Mouse (Mus musculus): ENCODE data around the gene Plxna2.

DNA sequence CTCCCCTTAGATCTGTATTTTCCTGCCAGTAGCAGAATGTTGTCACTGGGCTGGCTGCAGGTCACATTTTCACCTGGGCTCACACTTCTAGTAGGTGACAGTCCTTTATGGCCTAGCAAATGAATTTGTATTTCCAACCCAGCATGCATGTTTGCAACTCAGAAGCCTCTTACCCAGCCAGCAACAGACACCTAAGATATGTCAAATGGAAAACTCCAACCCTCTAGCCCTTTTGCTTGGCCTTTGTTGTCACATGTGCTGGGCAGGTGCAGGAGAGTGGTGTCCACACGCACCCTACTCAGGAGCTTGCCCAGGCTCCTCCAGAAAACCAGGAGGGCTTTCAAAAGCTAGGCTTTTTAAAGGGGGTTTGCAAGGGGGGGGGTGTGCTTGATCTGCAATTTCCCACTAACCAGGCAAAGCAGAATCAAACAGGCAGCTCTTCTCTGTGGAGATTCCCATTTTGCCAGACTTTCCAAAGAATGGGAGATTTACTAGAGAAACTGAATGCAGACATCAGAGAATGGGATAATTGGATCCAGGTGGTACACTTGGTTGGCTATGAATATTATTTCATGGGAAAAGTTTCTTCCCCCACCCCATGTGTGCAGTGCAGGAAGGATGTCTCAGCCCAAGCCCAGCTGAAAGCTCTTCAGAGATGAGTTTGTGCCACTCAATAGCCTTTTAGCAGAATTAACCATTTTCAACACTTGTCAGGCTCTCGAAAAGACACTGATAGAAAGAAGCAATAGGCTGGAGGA lies 127.3 kb downstream of the Plxna2 start:
- TF ChIP-seq RCOR1 (IDR thresholded peaks at IDR 0.05; ENCODE audit: low read depth, low read length) (no peak), MYC (IDR thresholded peaks at IDR 0.05; ENCODE audit: low read depth, low read length) (no peak), EP300 (IDR thresholded peaks at IDR 0.05; ENCODE audit: low read depth in 1 of 2, low read length in 2 of 2) (no peak), POLR2A (IDR thresholded peaks at IDR 0.05; ENCODE audit: control insufficient read depth in 1 of 2, insufficient read depth in 1 of 2, low read depth in 1 of 2, low read length in 2 of 2, poor library complexity in 1 of 2) (no peak), RAD21 (IDR thresholded peaks at IDR 0.05; ENCODE audit: low read depth, low read length) (no peak), ZKSCAN1 (IDR thresholded peaks at IDR 0.05; ENCODE audit: low read depth, low read length) (no peak), ETS1 (IDR thresholded peaks at IDR 0.05; ENCODE audit: low read depth, low read length) (no peak), NRF1 (IDR thresholded peaks at IDR 0.05; ENCODE audit: insufficient read depth, low read depth, low read length, poor library complexity, severe bottlenecking) (no peak)

Measured in MEL (cell line).